Mouse (Mus musculus) gastrocnemius, postnatal 4 days (tissue): ENCODE data around the gene Supt16. TPM values are rescaled to one million over a fixed set of nuclear protein-coding genes. Genes with fewer than 3 reads are reported as not detected.

ENCODE experiments used
- DNase-seq, 2 experiments: peaks; one replicate each; pipeline ENCODE4 v3.0.0; 2021 to 2022; ENCODE audit warnings: low spot score in 2 of 2, mixed read lengths in 2 of 2
- long read RNA-seq, 2 experiments: library from polyadenylated mRNA; stranded (forward); transcript quantifications; one replicate each; pipeline ENCODE4 v2.0.0; 2021
- total RNA-seq, 2 experiments: library from RNA; stranded (reverse); gene quantifications; 2 replicates each; pipeline ENCODE4 v1.2.3; 2021

Gene Supt16
- 10 to 100 TPM; 44.0 to 47.8 TPM for total RNA-seq
- long read RNA-seq, experiment 1, full-length matches to known transcripts, result 8 of 15 reads
- long read RNA-seq, experiment 1, partial matches to known transcripts, result 5 of 15 reads
- long read RNA-seq, experiment 1, other reads (novel, unspliced or antisense), result 2 of 15 reads
- long read RNA-seq, experiment 2, full-length matches to known transcripts, result 7 of 9 reads
- long read RNA-seq, experiment 2, partial matches to known transcripts, result 1 of 9 reads
- long read RNA-seq, experiment 2, other reads (novel, unspliced or antisense), result 1 of 9 reads

GRCm38 (mm10) chr14:52197156-52197878 lies at the start of gene Supt16:
Gene Supt16, minus strand, starts transcription at chr14:52197416.
- peak; percentile 68 to 84 for DNase-seq

GRCm38 (mm10) chr14:52246129-52246528 lies 48.9 kb upstream of the Supt16 start:
- no peak for DNase-seq

- DNase-seq, result no peak
These were observed 47.5 kb upstream of the Supt16 start for GRCm38 (mm10) chr14:52244690-52245042.

DNA sequence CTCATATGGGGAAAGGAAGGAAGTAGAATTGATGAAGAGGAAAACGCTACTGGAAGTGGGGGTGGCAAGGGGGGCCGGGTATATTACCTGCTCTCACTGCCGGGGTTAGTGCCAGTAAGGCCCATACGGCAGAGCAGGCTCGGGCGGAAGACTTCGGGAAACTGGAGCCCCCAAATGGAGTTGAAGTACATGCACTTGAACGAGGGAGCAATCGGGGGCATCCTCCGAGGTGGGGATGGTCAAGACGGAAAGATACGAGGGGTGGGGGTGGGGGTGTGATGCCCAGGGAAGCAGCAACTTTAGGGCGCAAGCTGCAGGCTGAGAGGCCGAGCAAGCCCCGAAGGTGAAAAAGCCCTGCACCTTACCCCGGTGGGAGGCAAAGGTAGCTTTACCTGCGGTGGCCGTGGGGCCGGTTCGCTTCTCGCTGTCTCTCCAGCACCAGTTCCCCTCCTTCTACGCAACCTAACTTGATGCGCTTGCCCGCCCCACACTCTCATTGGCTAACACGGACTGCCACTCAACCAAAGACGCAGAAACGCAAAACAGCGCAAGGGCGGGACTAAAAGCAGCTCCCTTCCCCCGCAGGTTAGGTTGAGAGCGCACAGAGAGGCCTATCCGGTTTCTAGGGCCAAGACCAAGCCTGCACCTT lies 46.9 kb upstream of the Supt16 start:
- peak; percentile 92 to 99 for DNase-seq

GRCm38 (mm10) chr14:52236216-52236615 lies 39.0 kb upstream of the Supt16 start:
- no peak for DNase-seq

DNA sequence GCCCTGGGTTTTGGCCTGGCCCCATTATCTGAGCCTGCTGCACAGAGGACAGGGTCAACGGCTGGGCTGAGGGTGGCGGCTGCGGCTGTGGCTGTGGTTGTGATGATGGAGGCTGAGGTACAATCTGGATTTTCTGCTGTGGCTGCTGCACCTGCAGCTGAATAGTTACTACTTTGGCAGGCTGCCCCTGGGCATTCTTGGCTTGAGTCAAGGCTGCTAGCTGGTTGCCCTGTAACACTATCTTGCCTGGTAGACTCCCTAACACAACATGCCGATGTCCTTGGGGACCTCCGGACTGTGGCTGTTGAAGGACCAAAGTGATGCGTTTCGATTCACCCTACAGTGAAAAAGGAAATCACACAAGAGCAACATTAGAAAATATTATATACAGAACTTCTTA lies 37.9 kb upstream of the Supt16 start:
- DNase-seq, result peak in 1 of 2 experiments; percentile 14

- DNase-seq, result no peak
These were observed 35.0 kb upstream of the Supt16 start for GRCm38 (mm10) chr14:52232249-52232648.

- DNase-seq, result no peak
These were observed 28.8 kb upstream of the Supt16 start for GRCm38 (mm10) chr14:52225972-52226371.

- no peak for DNase-seq
These were observed 20.0 kb upstream of the Supt16 start for GRCm38 (mm10) chr14:52217261-52217660.

DNA sequence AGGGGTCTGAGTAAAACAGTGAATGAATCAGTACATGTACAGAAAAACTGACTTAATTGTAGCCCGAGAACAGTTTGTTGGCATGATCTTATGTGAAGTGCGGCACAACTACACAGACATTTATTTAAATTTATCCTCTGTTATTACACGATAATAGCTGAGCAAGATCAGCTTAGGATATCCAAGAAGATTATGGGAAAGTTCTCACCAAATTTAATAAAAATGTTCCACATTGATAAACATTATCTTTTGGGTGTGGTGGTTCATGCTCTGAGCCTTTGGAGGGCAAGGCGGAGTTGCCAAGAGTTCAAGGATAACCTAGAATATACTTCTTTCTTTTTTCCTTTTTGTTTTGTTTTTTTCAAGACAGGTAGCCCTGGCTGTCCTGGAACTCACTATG lies 2.2 kb upstream of the Supt16 start:
- no peak for DNase-seq

GRCm38 (mm10) chr14:52198141-52198540 lies 925 bp upstream of the Supt16 start:
- no peak for DNase-seq

DNA sequence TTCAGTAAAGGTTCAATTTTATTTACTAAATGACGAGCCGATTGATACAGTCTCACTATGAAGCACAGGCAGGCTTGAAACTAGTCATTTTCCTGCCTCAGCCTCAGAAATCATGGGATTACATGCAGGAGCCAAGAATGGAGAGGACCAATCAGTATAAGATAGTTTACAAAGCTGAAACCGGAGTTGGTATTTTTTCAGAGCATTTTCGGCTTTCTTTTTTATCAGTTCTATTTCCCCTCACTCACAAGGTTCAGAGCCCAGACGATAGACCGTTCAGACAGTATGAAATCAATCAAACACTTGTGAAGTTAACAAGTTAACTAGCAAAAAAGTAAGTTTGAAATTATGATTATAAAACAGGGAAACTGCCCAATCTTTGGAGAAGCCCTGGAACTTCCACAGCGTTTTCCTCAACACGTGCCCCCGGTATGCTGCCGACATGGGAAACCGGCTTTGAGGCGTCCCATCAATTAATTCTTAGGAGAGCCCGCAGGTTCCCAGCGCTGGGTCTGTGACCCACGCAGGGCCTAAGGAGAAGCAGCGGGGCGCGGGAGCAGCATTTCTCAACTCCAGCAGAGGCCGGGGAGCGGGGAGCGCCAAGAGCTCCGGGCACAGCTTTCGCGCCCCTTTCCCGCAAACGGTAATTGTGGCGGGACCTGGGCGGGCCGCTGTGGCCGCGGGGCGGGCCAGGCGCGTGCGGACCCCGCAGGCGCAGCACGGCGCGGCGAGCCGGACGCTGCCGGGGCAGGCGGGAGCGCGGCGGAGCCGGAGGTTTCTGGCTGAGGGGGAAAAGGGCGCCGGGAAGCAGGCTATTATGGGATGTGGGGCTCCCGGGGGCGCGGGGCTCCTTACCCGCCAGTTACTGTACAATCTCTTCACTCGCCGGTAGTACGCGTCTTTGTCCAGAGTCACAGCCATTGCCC lies 723 bp downstream of the Supt16 start:
- peak in 1 of 2 experiments; percentile 19 for DNase-seq

DNA sequence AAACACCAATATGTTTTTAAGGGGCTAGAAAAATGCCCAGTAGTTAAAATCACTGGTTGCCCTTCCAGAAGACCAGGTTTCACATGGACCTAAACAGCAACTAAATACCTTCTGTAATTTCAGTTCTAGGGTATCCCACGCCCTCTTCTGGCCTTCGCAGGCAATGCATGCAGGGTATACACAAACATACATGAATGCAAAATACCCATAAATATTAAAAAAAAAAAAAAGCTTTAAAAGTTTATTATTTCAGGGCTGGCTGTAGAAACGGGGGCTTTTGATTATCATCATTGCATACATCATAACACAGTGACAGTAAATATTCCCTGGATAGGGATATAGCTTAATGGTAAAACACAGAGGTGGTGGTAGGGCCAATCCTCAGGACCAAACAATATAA lies 1.5 kb downstream of the Supt16 start:
- peak in 1 of 2 experiments; percentile 35 for DNase-seq

DNA sequence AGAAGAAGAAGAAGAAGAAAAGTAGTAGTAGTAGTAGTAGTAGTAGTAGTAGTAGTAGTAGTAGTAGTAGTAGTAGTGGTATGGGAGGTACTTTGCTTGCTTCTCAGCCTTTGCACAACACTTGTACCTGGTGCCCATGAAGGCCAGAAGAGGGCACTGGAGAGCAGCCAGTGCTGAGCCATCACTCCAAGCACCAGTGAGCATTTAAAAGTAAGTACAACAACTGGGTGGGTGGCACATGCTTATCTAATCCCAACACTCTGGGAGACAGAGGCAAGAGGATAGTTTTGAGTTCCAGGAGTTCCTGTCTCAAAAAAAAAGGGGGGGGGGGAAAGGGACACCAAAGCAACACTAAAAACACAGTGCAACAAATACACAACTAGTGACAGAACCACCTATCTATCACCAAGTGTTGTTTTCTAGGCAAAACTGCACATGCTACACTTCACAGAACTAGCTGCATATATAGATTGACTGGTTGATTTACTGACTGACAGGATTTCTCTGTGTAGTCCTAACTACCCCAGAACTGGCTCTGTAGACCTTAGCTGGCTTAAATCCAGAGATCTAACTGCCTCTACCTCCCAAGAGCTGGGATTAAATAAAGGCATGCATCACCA lies 6.4 kb downstream of the Supt16 start:
- DNase-seq, result no peak

DNA sequence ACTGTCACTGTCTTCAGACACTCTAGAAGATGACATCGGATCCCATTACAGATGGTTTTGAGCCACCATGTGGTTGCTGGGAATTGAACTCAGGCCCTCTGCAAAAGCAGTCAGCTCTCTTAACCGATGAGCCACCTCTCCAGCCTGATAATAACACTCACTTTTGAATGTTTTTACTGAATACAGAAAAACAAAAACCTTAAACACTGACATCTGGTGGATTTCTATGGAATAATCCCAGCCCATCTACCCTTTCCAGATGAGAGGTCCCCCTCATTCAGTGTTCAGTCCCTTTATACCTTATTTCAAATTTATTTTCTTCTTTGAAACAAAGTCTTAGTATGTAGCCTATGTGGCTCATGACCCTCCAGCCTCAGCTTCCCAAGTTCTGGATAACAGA lies 7.7 kb downstream of the Supt16 start:
- DNase-seq, result no peak

- no peak for DNase-seq
These were observed 8.4 kb downstream of the Supt16 start for GRCm38 (mm10) chr14:52188788-52189187.

DNA sequence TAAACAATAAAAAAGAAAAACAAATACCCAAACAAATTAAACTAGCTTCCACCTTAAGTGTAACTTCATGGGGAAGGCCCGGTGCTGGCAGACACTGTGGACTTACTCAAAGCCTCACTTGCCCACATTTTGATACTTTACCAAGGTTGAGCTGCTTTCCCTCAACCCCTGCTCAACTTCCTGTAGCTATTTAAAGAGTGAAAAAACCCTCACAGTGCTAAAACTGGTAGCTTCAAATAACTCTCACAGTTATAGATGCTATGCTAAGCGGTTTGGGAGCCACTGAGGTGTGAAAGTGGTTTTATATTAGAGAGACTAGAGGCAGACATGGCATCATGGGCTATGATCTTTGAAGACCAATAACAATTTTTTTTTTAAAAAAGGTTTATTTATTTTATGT lies 30.6 kb downstream of the Supt16 start:
- no peak for DNase-seq

GRCm38 (mm10) chr14:52160911-52161310 lies 36.3 kb downstream of the Supt16 start:
- no peak for DNase-seq

DNA sequence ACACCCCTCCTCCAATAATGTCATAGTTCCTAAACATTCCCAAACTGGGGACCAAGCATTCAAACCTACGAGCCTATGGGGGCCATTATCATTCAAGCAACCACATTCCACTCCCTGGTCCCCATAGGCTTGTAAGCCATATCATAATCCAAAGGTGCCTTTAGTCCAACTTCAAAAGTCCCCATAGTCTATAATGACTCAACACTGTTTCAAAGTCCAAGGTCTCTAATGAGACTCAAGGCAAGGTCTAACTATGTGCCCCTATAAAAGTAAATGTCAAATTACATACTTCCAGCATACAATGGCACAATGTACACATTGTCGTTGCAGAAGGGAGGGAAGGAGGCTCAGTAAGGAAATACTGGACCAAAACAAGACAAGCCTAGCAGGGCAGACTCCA lies 42.2 kb downstream of the Supt16 start:
- DNase-seq, result no peak

- no peak for DNase-seq
These were observed 44.6 kb downstream of the Supt16 start for GRCm38 (mm10) chr14:52152613-52153012.

DNA sequence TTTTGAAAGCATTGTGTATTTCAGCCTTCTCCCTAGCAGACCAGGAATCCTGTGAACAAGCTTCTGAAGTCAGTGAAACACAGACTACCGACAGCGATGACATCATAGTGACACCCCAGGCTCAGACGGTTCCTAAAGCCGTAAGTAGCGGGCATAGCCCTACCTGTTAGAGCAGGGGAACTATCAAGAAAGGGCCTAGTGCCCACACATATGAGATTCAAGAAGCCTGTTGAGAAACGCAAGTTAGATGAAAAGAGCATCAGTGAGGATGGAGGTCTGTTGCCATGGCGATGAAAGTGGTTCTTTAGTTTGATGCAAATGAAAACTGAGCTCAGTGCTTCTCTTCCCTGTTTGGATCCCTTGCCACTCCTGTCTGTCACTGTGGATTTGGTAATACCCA lies 45.0 kb downstream of the Supt16 start:
- no peak for DNase-seq
